Mouse (Mus musculus) forebrain, postnatal 0 days (tissue): Measurements from ENCODE around the gene Bdkrb2. TPM values are rescaled to one million over a fixed set of nuclear protein-coding genes. Genes with fewer than 3 reads are reported as not detected.

Source experiments
- ATAC-seq: fragments of 200-750 bp; cut with Nextera tagmentation; 2 replicates; pipeline ENCODE4 v1.8.0; 2017; ENCODE audit warnings: mild to moderate bottlenecking, moderate library complexity
- DNase-seq: peaks from one replicate; pipeline ENCODE4 v3.0.0-alpha.2; 2015
- H3K27ac ChIP-seq: fragments of 300-500 bp; sonication (generic); 2 replicates; pipeline ENCODE4 v1.5.1; 2014; ENCODE audit warnings: low read depth, mild to moderate bottlenecking, antibody characterized with exemption, low read length, moderate library complexity, mixed read lengths
- H3K27me3 ChIP-seq: fragments of 300-500 bp; sonication (generic); 2 replicates; pipeline ENCODE4 v1.6.1; 2014; ENCODE audit warnings: mild to moderate bottlenecking, low read length, mixed read lengths; ENCODE audit not compliant: insufficient read depth
- H3K36me3 ChIP-seq: fragments of 300-500 bp; sonication (generic); 2 replicates; pipeline ENCODE4 v1.6.1; 2014; ENCODE audit warnings: mild to moderate bottlenecking, moderate library complexity; ENCODE audit not compliant: insufficient read depth
- H3K4me1 ChIP-seq: fragments of 300-500 bp; sonication (generic); 2 replicates; pipeline ENCODE4 v1.6.1; 2014; ENCODE audit warnings: antibody characterized with exemption; ENCODE audit not compliant: insufficient read depth
- H3K4me2 ChIP-seq: fragments of 300-500 bp; sonication (generic); 2 replicates; pipeline ENCODE4 v1.6.1; 2014; ENCODE audit warnings: low read depth, mild to moderate bottlenecking, moderate library complexity
- H3K4me3 ChIP-seq: fragments of 300-500 bp; sonication (generic); 2 replicates; pipeline ENCODE4 v1.5.1; 2014; ENCODE audit warnings: low read depth, low read length, mixed read lengths
- H3K9ac ChIP-seq: fragments of 300-500 bp; sonication (generic); 2 replicates; pipeline ENCODE4 v1.6.1; 2014; ENCODE audit warnings: mild to moderate bottlenecking
- H3K9me3 ChIP-seq: fragments of 300-500 bp; sonication (generic); 2 replicates; pipeline ENCODE4 v1.6.1; 2016; ENCODE audit warnings: low read length
- CTCF ChIP-seq: sonication (generic); IDR thresholded peaks from 2 replicates; pipeline ENCODE4 v1.5.1; 2016; ENCODE audit warnings: antibody characterized with exemption, control low read depth, low read depth
- WGBS: fragments of 180-500 bp; shearing (Covaris S2); extraction: QIAGEN DNeasy Blood & Tissue Kit; methylation state at CpG from one replicate; pipeline ENCODE4 v1.1.7; 2014; 5-methylcytosine and 5-hydroxymethylcytosine counted together
- polyA plus RNA-seq: library from polyadenylated mRNA; unstranded; fragments of >200 nt; fragmentation: Nextera tagmentation; extraction: Ambion mirVana; gene quantifications from 2 replicates; pipeline ENCODE4 v1.2.1, GENCODE M21; 2015
- total RNA-seq: library from RNA; depleted of rRNA; stranded (reverse); fragments of >200 nt; gene quantifications from 2 replicates; pipeline ENCODE4 v1.2.3, GENCODE M21; 2014; rRNA removed

The Bdkrb2 gene
- total RNA-seq (0.92 and 1.7 TPM in 2 replicates), polyA plus RNA-seq (0.29 and 0.53 TPM in 2 replicates)

- Histone ChIP-seq H3K4me2 (peak within 1 kb of the TSS; percentile 52), H3K36me3 (no peaks in the 10 kb centered on the region), H3K4me1 (peaks cover 5% of the 10 kb centered on the region; the same call in 1 of the 2 replicates), H3K4me3 (peak within 1 kb of the TSS; percentile 25), H3K27me3 (peaks cover 28% of the 10 kb centered on the region), H3K9ac (peak within 1 kb of the TSS; percentile 44), H3K27ac (no peak within 1 kb of the TSS), H3K9me3 (0 out of 2 replicates have a peak, but pooled peaks cover 3% of the 10 kb centered on the region)
- 3% methylated on average over 25 of the region's 25 CpGs for WGBS
- no peak for TF ChIP-seq CTCF
- ATAC-seq: 0 out of 2 replicates have a peak, but pooled peaks have one; percentile 20
- DNase-seq: peak; percentile 17
Measured at GRCm38 (mm10) chr12:105562936-105563680, at the start of gene Bdkrb2. Bdkrb2 (plus strand) TSS chr12:105563226.

- no peak for TF ChIP-seq CTCF
- no peaks in the 10 kb centered on the region for H3K36me3 ChIP-seq
- H3K4me3 ChIP-seq: no peak overlapping the region
- ATAC-seq (no peak), DNase-seq (no peak)
- no peak overlapping the region for H3K27ac ChIP-seq
- H3K9ac ChIP-seq: no peak overlapping the region
- no peak overlapping the region for H3K4me2 ChIP-seq
- no peaks in the 10 kb centered on the region for H3K9me3 ChIP-seq
- 86% methylated on average over 10 of the region's 10 CpGs for WGBS
- H3K4me1 ChIP-seq: no peaks in the 10 kb centered on the region
- no peaks in the 10 kb centered on the region for H3K27me3 ChIP-seq
Measured at GRCm38 (mm10) chr12:105514111-105514510, 48.9 kb upstream of the Bdkrb2 start.

- H3K27ac ChIP-seq: no peak overlapping the region
- H3K4me2 ChIP-seq: no peak overlapping the region
- H3K4me3 ChIP-seq: no peak overlapping the region
- H3K36me3 ChIP-seq: no peaks in the 10 kb centered on the region
- 84% methylated on average over 21 of the region's 21 CpGs for WGBS
- no peaks in the 10 kb centered on the region for H3K27me3 ChIP-seq
- DNase-seq: no peak
- H3K9ac ChIP-seq: no peak overlapping the region
- no peak for TF ChIP-seq CTCF
- no peaks in the 10 kb centered on the region; the same call in 1 of the 2 replicates for H3K9me3 ChIP-seq
- ATAC-seq: no peak
- no peaks in the 10 kb centered on the region for H3K4me1 ChIP-seq
Measured at GRCm38 (mm10) chr12:105517026-105517675, 45.9 kb upstream of the Bdkrb2 start.

GRCm38 (mm10) chr12:105519851-105520250 is 43.2 kb upstream of the Bdkrb2 start:
- DNase-seq: no peak
- no peak overlapping the region for H3K9ac ChIP-seq
- ATAC-seq: no peak

GRCm38 (mm10) chr12:105521170-105521762 is 41.8 kb upstream of the Bdkrb2 start:
- H3K27ac ChIP-seq: no peak overlapping the region
- no peaks in the 10 kb centered on the region for H3K27me3 ChIP-seq
- no peak overlapping the region for H3K4me3 ChIP-seq
- WGBS: 70% methylated on average over 15 of the region's 15 CpGs
- no peak overlapping the region for H3K4me2 ChIP-seq
- TF ChIP-seq CTCF: no peak
- H3K9me3 ChIP-seq: no peaks in the 10 kb centered on the region; the same call in 1 of the 2 replicates
- DNase-seq (peak; percentile 65), ATAC-seq (peak; percentile 80)
- H3K36me3 ChIP-seq: no peaks in the 10 kb centered on the region
- no peak overlapping the region for H3K9ac ChIP-seq
- H3K4me1 ChIP-seq: no peaks in the 10 kb centered on the region

More at GRCm38 (mm10) chr12:105519851-105520250, 43.2 kb upstream of the Bdkrb2 start:
- no peaks in the 10 kb centered on the region for H3K36me3 ChIP-seq
- H3K4me1 ChIP-seq: no peaks in the 10 kb centered on the region
- H3K4me3 ChIP-seq: no peak overlapping the region
- H3K4me2 ChIP-seq: no peak overlapping the region
- no peak for TF ChIP-seq CTCF
- WGBS: 92% methylated on average over 2 of the region's 2 CpGs
- no peaks in the 10 kb centered on the region for H3K27me3 ChIP-seq
- no peaks in the 10 kb centered on the region; the same call in 1 of the 2 replicates for H3K9me3 ChIP-seq
- H3K27ac ChIP-seq: no peak overlapping the region

GRCm38 (mm10) chr12:105523737-105524136 is 39.3 kb upstream of the Bdkrb2 start:
- no peak overlapping the region for H3K4me3 ChIP-seq
- H3K27me3 ChIP-seq: no peaks in the 10 kb centered on the region
- no peaks in the 10 kb centered on the region; the same call in 1 of the 2 replicates for H3K9me3 ChIP-seq
- no peak overlapping the region for H3K4me2 ChIP-seq
- H3K9ac ChIP-seq: no peak overlapping the region
- TF ChIP-seq CTCF: no peak
- H3K27ac ChIP-seq: no peak overlapping the region
- no peaks in the 10 kb centered on the region for H3K36me3 ChIP-seq
- no peak for DNase-seq
- H3K4me1 ChIP-seq: no peaks in the 10 kb centered on the region
- WGBS: 61% methylated on average over 2 of the region's 2 CpGs
- no peak for ATAC-seq
